Mouse (Mus musculus): ENCODE data around the gene Abhd16a. TPM values are rescaled to one million over a fixed set of nuclear protein-coding genes. Genes with fewer than 3 reads are reported as not detected.
A peak's percentile ranks its signal among the peaks of the same experiment; 100 is the strongest.

Gene Abhd16a
- total and polyA plus RNA-seq, 3 experiments: 71.8 to 219 (median 95.8) TPM

DNA sequence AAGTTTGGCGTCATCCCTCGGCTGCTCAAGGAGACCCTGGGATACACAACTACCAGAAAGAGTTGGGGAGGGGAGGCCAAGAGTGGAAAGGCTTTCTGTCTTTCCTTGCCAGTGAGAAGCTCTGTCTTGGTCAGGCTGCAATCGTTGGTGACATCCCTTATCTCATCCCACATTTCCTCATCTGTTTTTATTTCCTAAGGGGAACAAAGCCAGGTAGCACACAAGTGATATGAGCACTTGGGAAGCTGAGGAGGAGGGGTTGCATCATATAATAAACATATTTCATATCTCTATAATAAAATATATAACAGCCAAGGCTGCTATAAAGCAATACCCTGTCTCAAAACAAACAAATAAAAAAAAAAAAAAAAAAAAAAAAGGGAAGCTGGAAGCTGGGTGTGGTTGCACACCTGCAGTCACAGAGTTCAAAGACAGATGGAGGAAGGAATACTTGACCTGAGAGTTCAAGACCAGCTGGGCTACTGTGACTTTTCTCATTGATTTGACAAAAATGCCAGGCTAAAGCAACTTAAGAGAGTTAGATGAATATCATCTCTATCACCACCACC lies 5.0 kb upstream of the Abhd16a start:
- DNase-seq: no peak

DNA sequence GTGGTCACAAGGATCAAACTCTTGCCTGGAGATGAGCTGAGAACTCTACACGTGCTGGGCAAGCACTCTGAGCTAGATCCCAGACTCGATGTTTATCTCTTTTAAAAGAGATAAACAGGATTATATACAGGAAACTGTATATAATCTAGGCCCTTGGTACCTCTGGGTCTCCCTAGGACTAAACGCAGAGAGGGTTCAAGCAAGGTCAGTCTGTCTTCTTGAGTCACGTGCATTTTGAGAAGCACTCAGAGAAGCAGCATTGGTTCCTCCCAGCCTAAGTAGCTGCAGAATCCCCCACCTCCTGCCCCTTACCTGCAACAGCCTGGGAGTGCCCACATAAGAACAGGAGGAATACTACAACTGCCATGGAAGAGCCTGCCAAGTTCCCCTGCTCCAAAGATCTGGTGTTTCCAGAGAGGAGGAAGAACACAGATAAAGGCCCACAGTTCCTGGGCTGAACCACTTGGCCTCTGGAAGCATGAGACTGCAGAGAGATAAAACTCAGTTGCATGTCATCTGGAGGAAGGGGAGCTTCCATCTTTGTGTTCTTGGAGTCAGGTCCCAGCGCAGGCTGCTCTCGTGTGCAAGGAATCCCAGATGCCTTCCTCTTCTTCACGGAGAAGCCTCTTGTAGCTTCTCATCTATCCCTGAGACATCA lies 3.7 kb upstream of the Abhd16a start, which contains the start of gene Ly6g6f:
Ly6g6f (minus strand) TSS at position 403 of the 658 bp plus-strand sequence.
- no peak for DNase-seq

DNA sequence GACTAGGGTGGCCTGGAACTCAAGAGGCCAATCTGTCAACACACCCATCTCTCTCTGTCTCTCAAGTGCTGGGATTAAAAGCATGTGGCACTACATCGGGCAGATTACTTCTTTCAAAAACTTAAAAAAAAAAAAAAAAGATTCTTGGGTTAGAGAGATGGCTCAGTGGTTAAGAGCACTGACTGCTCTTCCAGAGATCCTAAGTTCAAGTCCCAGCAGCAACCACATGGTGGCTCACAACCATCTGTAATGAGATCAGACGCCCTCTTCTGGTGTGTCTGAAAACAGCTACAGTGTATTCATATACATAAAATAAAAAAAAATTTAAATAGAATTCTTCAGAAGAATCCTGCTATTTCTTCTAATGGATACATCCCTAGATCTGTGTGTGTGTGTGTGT lies 912 bp upstream of the Abhd16a start:
- no peak for DNase-seq

DNA sequence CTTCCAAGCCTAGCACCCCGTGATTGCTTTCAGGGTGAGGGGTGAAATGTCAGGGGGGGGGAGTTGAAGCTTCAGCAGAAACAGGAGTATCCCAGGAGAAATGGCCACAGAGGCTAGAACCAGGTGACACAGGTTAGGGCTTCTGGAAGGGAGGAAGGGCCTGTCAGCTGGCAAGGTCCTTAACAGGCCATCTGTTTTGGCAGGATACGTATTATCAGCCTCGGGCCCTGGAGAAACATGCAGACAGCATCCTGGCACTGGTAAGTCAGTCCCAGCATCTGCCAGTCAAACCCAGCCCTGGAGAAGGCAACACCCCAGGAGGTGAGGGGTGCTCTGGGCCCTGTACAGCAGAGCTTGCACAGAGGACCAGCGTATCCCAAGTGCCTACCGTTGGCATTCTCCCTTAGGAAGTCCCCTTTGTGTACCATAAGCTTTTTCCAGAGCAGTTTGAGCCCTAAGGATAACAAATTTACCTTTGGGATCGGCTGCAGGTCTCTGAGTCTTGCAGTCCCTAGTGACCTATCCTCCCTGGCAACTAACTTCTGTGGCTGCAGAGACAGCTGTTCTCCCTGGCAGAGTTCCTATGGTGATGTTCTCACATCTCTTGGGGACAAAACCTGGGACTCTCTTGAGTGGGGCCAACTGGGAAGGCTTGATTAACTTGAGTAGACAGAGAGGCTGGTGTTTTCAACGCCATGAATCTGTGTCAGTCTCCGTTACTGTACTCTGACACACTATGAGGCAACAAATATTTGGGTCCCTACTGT lies 1.3 kb downstream of the Abhd16a start:
- peak; percentile 40 for DNase-seq

DNA sequence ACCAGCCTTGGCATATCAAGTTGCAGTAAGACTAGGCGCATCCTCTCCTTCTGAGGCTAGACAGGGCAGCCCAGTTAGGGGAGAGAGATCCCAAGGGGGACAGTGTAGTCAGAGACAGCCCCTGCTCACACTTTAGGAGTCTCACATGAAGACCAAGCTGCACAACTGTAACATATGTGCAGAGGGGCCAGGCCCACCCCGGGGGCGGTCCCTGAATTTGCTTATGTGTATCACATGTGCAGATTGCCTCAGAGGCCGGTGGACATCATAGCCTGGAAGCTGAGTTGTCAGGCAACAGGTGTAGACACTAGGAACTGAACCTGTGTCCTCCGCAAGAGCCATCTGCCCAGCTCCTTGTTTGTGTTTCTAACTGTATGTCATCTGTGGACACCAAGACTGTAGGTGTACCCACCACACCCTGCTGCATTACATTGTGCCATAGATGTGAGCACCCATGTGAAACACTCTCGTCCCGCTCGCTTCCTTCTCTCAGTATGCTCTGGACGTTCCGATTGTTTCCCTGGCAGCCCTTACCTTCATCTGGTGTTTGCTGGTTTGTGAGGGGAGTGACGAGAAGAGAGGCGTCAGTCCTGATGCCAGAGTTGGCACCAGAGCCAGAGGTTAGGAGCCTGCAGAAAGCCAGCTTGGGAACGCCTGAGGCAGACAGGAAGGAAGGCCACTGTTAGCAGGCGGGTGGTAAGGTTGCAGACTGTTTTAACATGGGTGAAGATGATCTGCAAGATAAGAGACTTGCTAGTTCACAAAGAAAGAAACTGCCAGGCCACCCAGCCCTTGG lies 3.5 kb downstream of the Abhd16a start:
- no peak for DNase-seq

DNA sequence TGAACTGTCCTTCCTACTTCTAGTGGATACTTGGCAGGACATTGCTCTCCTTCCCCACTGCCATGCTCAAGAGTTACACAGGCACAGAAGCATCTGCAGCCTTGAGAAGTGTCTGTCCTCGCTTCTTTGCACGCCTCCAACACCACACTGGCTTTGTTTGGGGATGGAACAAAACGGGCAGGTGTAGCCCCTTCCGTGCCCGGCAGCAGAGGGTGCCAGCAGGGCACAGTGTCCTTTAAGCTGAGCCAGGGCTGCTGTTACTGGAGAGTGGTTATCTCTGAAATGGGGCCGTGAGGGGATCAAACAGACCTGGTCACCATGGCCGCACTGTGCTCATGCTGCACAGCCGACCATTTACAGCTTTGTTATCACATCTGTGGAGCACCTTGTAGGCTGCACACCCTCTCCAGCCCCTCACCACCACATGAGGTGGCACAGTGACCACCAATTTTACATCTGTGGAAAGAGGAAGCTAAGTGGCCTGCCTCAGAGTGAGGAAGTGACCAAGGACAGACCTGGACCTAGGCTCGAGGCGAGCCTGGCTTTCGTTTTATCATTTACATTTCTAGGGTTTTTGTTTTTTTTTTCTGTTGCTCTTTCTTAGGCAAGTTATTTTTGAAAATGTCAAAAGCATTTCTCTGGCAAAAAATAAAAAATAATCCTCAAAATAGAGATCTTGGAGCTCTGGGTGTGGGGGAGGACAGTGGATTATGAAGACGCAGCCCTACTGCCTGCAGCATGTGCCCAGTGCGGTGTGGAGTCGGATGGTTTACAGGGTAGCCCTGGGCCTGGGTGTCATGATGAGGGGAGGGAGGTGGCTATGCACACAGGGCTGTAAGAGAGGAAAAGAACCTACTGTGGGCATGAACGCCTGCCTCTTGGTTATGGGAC lies 5.7 kb downstream of the Abhd16a start:
- DNase-seq: no peak

DNA sequence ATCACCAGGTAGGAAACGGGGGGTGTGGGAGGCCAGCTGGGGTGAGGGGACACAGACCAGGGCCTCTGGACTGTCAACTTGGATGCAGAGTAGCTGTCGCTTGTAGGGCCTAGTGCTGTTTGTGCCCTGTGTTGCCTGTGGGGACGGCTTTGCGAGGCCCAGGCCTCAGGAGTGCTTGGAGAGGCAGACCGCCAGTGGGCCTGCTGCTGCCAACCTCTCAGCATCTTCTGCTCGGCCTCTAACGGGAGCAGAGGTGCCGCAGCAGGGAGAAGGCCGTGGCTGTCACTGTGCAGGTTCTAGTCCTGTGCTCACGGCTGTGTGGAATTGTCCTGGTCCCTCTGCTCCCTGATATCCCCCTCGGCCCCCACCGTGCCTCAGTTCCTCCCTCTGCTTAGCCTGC lies 7.5 kb downstream of the Abhd16a start:
- DNase-seq: no peak

DNA sequence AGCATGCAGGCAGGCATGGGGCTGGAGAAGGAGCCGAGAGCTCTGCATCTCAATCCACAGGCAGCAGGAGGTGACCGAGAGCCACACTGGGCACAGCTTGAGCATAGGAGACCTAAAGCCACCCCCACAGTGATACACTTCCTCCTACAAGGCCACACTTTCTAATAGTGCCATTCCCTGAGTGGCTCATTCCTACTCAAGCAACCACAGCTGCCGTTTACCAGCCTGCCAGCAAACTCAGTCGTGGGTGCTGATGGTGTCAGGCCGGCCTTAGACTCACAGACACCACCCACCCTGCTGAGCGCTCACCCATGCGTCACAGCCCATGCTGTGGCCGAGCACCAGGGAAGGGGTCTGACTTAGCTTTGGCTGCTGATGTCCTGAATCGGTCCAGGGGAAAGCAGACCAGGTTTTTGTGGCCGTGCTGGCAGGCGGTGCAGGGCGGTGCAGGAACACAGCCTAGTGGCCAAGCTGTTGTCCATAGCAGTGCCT lies 8.1 kb downstream of the Abhd16a start:
- no peak for DNase-seq

DNA sequence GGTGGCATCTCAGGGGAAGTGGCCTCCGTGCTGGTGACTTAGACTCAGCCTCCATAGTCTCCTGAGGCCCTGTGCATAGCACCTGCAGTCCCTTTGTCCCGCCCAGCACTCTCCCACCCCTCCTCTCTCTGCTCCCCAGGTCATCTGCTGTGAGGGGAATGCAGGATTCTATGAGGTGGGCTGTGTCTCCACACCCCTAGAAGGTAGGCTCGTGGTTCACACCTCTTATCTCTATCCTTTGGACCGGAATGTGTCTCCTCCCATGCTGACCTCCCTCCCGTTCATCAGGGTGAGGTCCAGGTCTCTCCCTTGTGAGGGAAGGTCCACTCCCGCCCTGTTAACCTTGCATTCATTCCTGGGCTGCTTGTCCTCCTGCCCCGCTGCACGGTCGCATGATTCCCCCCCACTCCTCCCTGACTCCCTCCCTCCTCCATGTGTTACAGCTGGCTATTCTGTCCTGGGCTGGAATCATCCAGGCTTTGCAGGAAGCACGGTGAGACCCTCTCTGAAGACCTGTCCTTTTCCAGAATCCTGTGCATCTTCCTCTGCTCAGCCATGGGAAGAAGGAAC lies 11.2 kb downstream of the Abhd16a start:
- DNase-seq: no peak

DNA sequence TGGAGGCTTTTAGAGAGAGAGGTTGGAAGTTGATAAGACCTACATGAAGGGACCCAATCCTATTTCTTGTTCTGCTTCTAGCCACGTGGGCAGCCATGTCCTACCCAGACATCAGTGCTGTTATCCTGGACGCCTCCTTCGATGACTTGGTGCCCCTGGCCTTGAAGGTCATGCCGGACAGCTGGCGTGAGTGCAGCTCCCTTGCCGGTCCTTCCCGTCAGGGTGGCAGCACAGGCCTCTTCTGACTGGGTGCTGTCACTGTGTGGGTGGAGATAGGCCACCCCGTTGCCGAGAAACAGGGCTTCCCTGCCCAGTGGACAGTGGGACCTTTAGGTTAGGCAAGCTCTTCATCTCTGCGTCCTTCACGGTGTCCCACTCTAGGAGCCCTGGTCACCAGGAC lies 12.1 kb downstream of the Abhd16a start:
- peak; percentile 51 for DNase-seq

DNA sequence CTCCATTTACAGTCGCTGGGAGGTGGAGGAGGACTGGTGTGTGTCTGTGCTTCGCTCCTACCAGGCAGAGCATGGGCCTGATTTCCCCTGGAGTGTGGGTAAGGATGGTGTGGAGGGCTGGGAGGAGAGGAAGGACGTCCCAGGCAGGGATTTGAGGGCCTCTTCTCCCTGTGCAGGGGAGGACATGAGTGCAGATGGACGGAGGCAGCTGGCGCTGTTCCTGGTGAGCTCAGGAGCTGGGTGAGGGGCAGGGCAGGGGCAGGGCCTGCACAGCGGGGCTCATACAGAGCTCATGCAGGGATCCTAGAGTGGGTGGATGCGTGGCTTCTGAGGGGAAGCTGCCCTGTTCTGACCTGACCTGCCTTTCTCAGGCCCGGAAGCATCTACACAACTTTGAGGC lies 13.2 kb downstream of the Abhd16a start:
- no peak for DNase-seq

DNA sequence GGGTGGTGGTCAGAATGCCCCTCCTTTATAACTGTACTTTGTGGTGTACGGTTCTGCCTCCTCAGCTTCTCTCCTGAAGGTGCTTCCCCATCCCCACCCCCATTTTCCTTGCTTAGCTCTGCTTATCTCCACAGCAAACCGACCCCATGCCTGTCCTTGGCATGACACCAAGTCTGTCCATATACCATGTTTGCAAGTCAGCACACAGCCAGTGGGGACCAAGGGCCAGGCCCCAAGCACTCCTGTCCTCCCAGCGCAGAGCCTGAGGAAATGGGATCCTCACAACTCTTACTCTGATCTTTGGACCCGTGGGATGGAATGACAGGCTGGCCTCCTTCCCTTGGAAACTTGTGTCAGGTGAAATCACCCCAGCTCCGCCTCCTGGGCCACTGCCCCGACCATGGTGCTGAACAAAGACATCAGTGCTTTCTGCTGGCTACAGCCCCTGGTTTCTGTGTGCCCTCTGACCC lies 14.2 kb downstream of the Abhd16a start:
- DNase-seq: no peak

DNA sequence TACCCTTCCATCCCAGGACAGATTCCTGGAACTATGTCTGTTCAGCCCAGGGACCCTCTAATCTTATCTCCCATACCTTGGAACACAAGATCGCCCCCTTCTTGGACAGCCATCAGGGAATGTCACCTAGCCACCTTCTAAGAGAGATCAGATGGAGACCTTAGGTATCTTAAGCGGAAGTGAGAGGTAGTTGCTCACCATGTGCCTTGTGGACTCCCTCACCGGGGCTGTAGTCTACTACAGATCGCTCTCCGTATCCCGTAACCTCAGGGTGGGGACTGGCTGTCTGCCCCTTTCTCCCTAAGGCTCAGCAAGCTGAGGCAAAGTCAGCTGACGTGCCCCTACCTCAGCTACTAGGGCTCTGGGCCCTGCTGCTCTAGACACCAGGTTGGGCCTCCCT lies 15.0 kb downstream of the Abhd16a start:
- DNase-seq: no peak

DNA sequence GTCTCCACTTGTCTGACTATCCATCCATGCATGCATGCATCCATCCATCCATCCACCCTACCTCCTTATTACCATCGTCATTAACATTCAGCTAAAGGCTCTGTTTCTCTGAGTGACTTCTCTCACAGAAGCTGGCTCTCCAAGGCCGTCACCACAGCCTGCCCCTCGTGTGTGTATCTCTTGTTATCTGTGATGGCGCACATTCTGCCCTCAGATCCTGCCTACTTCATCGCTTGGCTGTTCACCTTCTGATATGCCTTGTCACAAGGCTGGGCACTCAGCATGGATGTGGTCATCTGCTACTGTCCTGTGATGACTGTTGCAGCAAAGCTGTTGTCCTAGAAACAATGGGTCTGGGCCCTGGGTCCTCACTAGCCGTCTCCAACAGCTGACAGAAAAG lies 15.7 kb downstream of the Abhd16a start:
- DNase-seq: no peak

DNA sequence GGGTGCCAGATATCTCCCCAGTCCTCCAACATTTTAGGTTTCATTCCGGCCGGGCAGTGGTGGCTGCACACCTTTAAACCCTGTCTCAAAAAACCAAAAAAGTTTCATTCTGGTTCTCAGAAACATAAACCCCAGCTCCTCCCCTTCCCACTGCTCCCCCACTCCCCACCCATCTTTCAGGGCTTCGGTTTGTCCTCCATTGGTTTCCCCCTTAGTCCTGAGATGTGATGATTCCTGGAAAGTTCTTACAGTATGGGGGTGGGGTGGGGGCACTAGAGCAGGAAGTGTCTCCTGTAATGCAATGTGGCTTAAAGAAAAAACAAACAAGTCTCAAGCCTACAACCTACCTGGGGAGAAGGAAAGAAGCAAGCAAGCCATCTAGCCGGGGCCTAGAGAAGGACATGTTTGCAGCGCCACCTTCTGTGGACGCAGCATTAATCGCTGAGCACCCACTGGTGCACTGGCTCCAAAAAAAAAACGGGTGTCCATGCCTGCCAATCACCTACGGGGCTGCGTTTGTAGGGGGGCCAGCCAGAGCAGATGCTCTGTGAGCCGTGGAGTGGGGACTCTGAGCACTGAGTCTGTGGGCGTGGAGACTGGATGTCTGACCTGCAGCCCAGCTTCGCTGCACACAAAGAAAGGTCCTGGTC lies 16.8 kb downstream of the Abhd16a start:
- DNase-seq: no peak

DNA sequence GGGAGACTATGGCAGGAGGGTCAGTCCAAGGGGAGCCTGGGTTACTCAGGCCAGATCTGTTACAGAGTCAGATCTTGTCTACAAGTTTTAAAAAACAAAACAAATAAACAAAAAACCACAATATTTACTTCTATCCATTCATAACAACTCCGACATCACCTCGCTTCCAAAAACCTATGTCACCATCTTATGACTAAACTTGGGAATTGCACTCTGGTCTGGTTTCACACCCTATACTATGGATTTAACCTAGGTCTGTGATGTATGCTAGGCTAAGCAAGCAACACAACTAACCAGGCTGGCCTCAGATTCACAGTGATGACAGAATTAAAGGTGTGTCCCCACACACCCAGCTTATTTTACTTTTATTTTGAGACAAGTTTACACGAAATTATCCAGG lies 17.5 kb downstream of the Abhd16a start:
- no peak for DNase-seq

DNA sequence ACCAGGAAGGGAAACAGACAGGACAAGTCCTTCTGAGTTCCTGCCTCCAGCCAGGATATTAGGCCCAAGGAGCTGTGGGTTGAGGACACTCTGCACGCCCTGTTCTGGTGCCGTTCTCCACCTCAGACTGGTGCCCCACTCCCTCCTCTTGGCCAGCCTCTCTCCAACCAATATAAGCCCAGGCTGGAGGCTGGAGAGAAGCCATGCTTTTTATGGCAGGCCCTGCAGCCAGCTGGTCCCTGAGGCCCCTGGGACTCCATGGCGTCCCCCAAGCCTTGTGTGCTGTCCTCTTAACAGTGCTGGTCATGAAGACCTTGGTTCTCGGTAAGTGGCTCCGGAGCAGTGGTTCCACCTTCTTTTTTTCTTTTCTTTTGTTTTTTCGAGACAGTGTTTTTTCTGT lies 19.0 kb downstream of the Abhd16a start, which contains the start of gene Ly6g5c:
Ly6g5c (plus strand) TSS at position 183 of the 400 bp plus-strand sequence.
- DNase-seq: no peak

DNA sequence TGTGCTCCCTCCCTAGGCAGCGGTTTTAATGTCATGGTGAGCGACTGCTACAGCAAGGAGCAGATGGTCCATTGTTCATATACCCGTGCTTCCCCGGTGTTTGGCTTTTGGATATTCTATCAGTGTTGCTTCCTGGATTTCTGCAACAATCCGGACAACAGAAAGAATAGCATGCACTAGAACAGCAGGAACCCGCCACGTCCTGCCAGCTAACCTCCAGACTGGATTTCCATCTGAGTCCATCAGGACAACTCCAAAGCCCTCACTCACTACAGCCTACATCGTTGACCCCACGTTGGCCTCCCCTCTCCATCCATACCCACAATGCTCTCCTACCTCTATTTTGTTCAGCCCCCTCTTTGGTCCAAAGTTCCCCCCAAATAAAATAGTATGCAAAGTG lies 22.7 kb downstream of the Abhd16a start:
- no peak for DNase-seq

DNA sequence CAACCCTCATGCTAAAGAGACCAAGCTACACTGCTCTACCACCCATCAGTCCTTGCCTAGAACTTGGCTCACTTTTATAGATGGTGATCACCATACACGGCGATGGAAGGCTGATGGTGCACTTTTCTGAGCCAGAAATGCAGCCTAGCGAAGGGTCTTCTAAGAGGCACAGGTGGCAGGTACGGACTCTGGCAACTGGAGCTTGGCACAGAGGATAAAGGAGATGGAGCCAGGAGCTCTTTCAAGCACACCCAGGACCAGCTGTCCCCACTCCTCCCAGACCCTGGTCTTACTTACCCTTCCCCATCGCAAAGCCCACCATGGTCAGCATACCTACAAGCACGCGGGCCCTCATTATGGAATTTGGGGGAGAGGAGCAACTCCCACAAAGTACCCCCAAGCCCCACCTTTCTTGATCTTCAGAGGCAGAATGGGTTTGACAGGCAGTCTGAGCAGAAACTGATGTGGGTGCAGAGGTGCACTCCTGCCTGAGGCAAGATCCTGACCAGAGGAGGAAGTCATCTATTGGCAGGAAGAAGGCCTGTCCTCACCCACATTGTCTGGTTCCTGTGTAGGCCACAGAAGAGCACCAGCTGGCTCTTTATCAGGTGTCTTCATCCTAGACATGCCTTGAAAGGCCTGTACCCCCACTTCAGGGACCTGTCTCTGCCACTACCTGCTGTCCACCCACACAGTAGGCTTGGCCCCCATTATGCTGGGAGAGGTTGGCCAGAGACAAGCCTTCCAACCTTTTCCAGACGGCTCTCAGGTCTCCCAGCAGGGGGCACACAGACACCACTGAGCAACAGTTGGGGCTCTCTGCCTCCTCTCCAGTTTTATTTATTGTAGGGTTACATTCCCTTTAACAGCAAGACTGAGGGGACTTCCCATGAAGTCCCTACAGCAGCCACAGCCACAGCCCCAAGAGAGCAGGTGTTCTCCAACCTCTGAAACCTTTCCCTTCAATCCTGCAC lies 26.3 kb downstream of the Abhd16a start, which contains the start of gene Ly6g5b:
Ly6g5b (minus strand) TSS at position 383 of the 974 bp plus-strand sequence.
- no peak for DNase-seq
